Mouse (Mus musculus): ENCODE data around the gene Emilin3. TPM values are rescaled to one million over a fixed set of nuclear protein-coding genes. Genes with fewer than 3 reads are reported as not detected.

The Emilin3 gene
- polyA plus RNA-seq, 1 experiment from 2014 or later: 1.5 TPM

GRCm38 (mm10) chr2:160864112-160864511 lies 48.0 kb downstream of the Emilin3 start:
- Histone ChIP-seq H3K4me2 (no peak overlapping the region), H3K27me3 (ENCODE audit: control insufficient read depth, insufficient read depth, low read length) (no peaks in the 10 kb centered on the region), H3K4me3 (ENCODE audit: low read depth, low read length) (no peak overlapping the region), H3K27ac (ENCODE audit: low read depth, low read length) (no peak overlapping the region), H3K9ac (ENCODE audit: low read depth, low read length) (no peak overlapping the region), H3K4me1 (ENCODE audit: control insufficient read depth, insufficient read depth, low read length) (no peaks in the 10 kb centered on the region), H3K36me3 (ENCODE audit: control insufficient read depth, insufficient read depth, low read length) (no peaks in the 10 kb centered on the region), H3K9me3 (replicated peaks; ENCODE audit: control insufficient read depth, low read length) (no peaks in the 10 kb centered on the region)
- WGBS (ENCODE audit: insufficient replicate concordance): 82% methylated on average over 1 of the region's 1 CpGs
- no peak for ATAC-seq (replicated peaks; ENCODE audit: insufficient number of reproducible peaks, low FRiP score, low TSS enrichment)

GRCm38 (mm10) chr2:160860363-160860762 lies 51.8 kb downstream of the Emilin3 start:
- H3K4me3 ChIP-seq (ENCODE audit: low read depth, low read length): no peak overlapping the region
- H3K9ac ChIP-seq (ENCODE audit: low read depth, low read length): no peak overlapping the region
- 54% methylated on average over 1 of the region's 1 CpGs for WGBS (ENCODE audit: insufficient replicate concordance)
- no peak overlapping the region for H3K27ac ChIP-seq (ENCODE audit: low read depth, low read length)
- H3K27me3 ChIP-seq (ENCODE audit: control insufficient read depth, insufficient read depth, low read length): no peaks in the 10 kb centered on the region
- H3K4me1 ChIP-seq (ENCODE audit: control insufficient read depth, insufficient read depth, low read length): no peaks in the 10 kb centered on the region
- H3K9me3 ChIP-seq (replicated peaks; ENCODE audit: control insufficient read depth, low read length): no peaks in the 10 kb centered on the region
- H3K4me2 ChIP-seq: no peak overlapping the region
- no peak for ATAC-seq (replicated peaks; ENCODE audit: insufficient number of reproducible peaks, low FRiP score, low TSS enrichment)
- H3K36me3 ChIP-seq (ENCODE audit: control insufficient read depth, insufficient read depth, low read length): no peaks in the 10 kb centered on the region

Other genes starting within 250 kb of the Emilin3 start
- 31.0 and 33.9 TPM in 2 replicates for gene Plcg1, start 181.0 kb downstream of the Emilin3 start, polyA plus RNA-seq (2014; fragmentation: Nextera tagmentation; extraction: Ambion mirVana)
- gene Zhx3, start 39.3 kb downstream of the Emilin3 start, polyA plus RNA-seq (2014; fragmentation: Nextera tagmentation; extraction: Ambion mirVana): 5.1 and 6.2 TPM in 2 replicates
- gene Lpin3, start 31.7 kb downstream of the Emilin3 start, polyA plus RNA-seq (2014; fragmentation: Nextera tagmentation; extraction: Ambion mirVana): 0.83 and 1.1 TPM in 2 replicates
- gene Chd6, start 196.7 kb upstream of the Emilin3 start, polyA plus RNA-seq (2014; fragmentation: Nextera tagmentation; extraction: Ambion mirVana): 20.8 and 25.0 TPM in 2 replicates

Data from heart, embryonic 11.5 days (tissue).